Mouse (Mus musculus): ENCODE results near the gene Clic3. TPM values are rescaled to one million over a fixed set of nuclear protein-coding genes. Genes with fewer than 3 reads are reported as not detected.
"Not testable (repeated sequence)": the region's sequence is repeated elsewhere in the genome, so short reads cannot be mapped to it uniquely, and the experiment has no call there.

Gene Clic3
- total RNA-seq (2021), result not detected
- long read RNA-seq, experiment 1, result 0 reads
- long read RNA-seq, experiment 2, result 0 reads

GRCm38 (mm10) chr2:25456205-25456953, at the start of gene Clic3:
Gene Clic3, plus strand, starts transcription at chr2:25456838.
- DNase-seq, result no peak

GRCm38 (mm10) chr2:25408908-25409307, 47.7 kb upstream of the Clic3 start:
- intact Hi-C loops (cut with DNase I; ENCODE audit: low total_unique reads), result no loop called here
- no peak for DNase-seq

More at GRCm38 (mm10) chr2:25456205-25456953, at the start of gene Clic3:
- intact Hi-C loops (cut with DNase I; ENCODE audit: low total_unique reads), result no loop called here

- intact Hi-C loops (cut with DNase I; ENCODE audit: low total_unique reads); DNase-seq: not testable (repeated sequence)
These were observed 43.2 kb upstream of the Clic3 start for GRCm38 (mm10) chr2:25413436-25413835.

GRCm38 (mm10) chr2:25417426-25417825, 39.2 kb upstream of the Clic3 start:
- intact Hi-C loops (cut with DNase I; ENCODE audit: low total_unique reads), result no loop called here

GRCm38 (mm10) chr2:25421896-25422295, 34.7 kb upstream of the Clic3 start:
- intact Hi-C loops (cut with DNase I; ENCODE audit: low total_unique reads), result loop anchor here (5.0 kb wide), 1 partner anchor 60 kb away; no protein-coding TSS in a partner anchor

More at GRCm38 (mm10) chr2:25417426-25417825, 39.2 kb upstream of the Clic3 start:
- no peak for DNase-seq

GRCm38 (mm10) chr2:25422587-25423410, 33.8 kb upstream of the Clic3 start, which contains the start of gene Fut7:
Gene Fut7, plus strand, starts transcription at chr2:25423267.
- DNase-seq, result no peak
- intact Hi-C loops (cut with DNase I; ENCODE audit: low total_unique reads), result loop anchor here (5.0 kb wide), 1 partner anchor 60 kb away; no protein-coding TSS in a partner anchor

More at GRCm38 (mm10) chr2:25421896-25422295, 34.7 kb upstream of the Clic3 start:
- DNase-seq, result no peak

GRCm38 (mm10) chr2:25423626-25424025, 33.0 kb upstream of the Clic3 start:
- no peak for DNase-seq
- intact Hi-C loops (cut with DNase I; ENCODE audit: low total_unique reads), result loop anchor here (5.0 kb wide), 1 partner anchor 59 kb away; no protein-coding TSS in a partner anchor

GRCm38 (mm10) chr2:25425481-25425880, 31.2 kb upstream of the Clic3 start:
- DNase-seq, result no peak

GRCm38 (mm10) chr2:25426721-25427191, 29.9 kb upstream of the Clic3 start:
- intact Hi-C loops (cut with DNase I; ENCODE audit: low total_unique reads), result no loop called here
- peak; percentile 67 for DNase-seq

More at GRCm38 (mm10) chr2:25425481-25425880, 31.2 kb upstream of the Clic3 start:
- intact Hi-C loops (cut with DNase I; ENCODE audit: low total_unique reads), result no loop called here

- DNase-seq, result no peak
- intact Hi-C loops (cut with DNase I; ENCODE audit: low total_unique reads), result no loop called here
These were observed 29.4 kb upstream of the Clic3 start for GRCm38 (mm10) chr2:25427256-25427655.

GRCm38 (mm10) chr2:25428442-25429236, 28.0 kb upstream of the Clic3 start, which contains the start of gene Abca2:
Gene Abca2, plus strand, starts transcription at chr2:25428703.
- DNase-seq, result peak; percentile 95
- intact Hi-C loops (cut with DNase I; ENCODE audit: low total_unique reads), result no loop called here

GRCm38 (mm10) chr2:25429435-25430180, 27.0 kb upstream of the Clic3 start:
- intact Hi-C loops (cut with DNase I; ENCODE audit: low total_unique reads), result no loop called here
- no peak for DNase-seq

GRCm38 (mm10) chr2:25430395-25431233, 26.0 kb upstream of the Clic3 start:
- intact Hi-C loops (cut with DNase I; ENCODE audit: low total_unique reads), result no loop called here
- DNase-seq, result no peak

- intact Hi-C loops (cut with DNase I; ENCODE audit: low total_unique reads), result no loop called here
- DNase-seq, result no peak
These were observed 25.3 kb upstream of the Clic3 start for GRCm38 (mm10) chr2:25431308-25431855.

- intact Hi-C loops (cut with DNase I; ENCODE audit: low total_unique reads), result no loop called here
These were observed 24.1 kb upstream of the Clic3 start for GRCm38 (mm10) chr2:25432326-25433098.

GRCm38 (mm10) chr2:25433101-25433500, 23.5 kb upstream of the Clic3 start:
- intact Hi-C loops (cut with DNase I; ENCODE audit: low total_unique reads), result no loop called here

More at GRCm38 (mm10) chr2:25432326-25433098, 24.1 kb upstream of the Clic3 start:
- no peak for DNase-seq

More at GRCm38 (mm10) chr2:25433101-25433500, 23.5 kb upstream of the Clic3 start:
- no peak for DNase-seq
